Mouse (Mus musculus) liver, embryonic 11.5 days (tissue): ENCODE measurements around the gene Gm45837. TPM values are rescaled to one million over a fixed set of nuclear protein-coding genes. Genes with fewer than 3 reads are reported as not detected.

Experiments used
- ATAC-seq: fragments of 200-750 bp; cut with Nextera tagmentation; replicated peaks from 2 replicates; pipeline ENCODE4 v1.8.0; 2017; ENCODE audit warnings: moderate number of reproducible peaks, mild to moderate bottlenecking, moderate TSS enrichment, moderate library complexity; ENCODE audit not compliant: low FRiP score
- DNase-seq: peaks from one replicate; pipeline ENCODE4 v3.0.0-alpha.2; 2017; ENCODE audit warnings: low spot score
- H3K27ac ChIP-seq: fragments of 300-500 bp; sonication (generic); 2 replicates; pipeline ENCODE4 v1.5.1; 2014; ENCODE audit warnings: mild to moderate bottlenecking, low read depth, low read length, control low read depth
- H3K27me3 ChIP-seq: fragments of 300-500 bp; sonication (generic); replicated peaks from 2 replicates; pipeline ENCODE4 v1.6.1; 2014; ENCODE audit warnings: low read length, mixed read lengths; ENCODE audit not compliant: control insufficient read depth, insufficient read depth
- H3K36me3 ChIP-seq: fragments of 300-500 bp; sonication (generic); 2 replicates; pipeline ENCODE4 v1.6.1; 2014; ENCODE audit warnings: mild to moderate bottlenecking, low read length, moderate library complexity, mixed read lengths; ENCODE audit not compliant: control insufficient read depth, insufficient read depth
- H3K4me1 ChIP-seq: fragments of 300-500 bp; sonication (generic); replicated peaks from 2 replicates; pipeline ENCODE4 v1.6.1; 2014; ENCODE audit warnings: low read length, mixed read lengths; ENCODE audit not compliant: control insufficient read depth, insufficient read depth
- H3K4me2 ChIP-seq: fragments of 300-500 bp; sonication (generic); 2 replicates; pipeline ENCODE4 v1.6.1; 2014; ENCODE audit warnings: mild to moderate bottlenecking, control low read depth, moderate library complexity
- H3K4me3 ChIP-seq: fragments of 300-500 bp; sonication (generic); 2 replicates; pipeline ENCODE4 v1.5.1; 2014; ENCODE audit warnings: low read depth, low read length, control low read depth
- H3K9ac ChIP-seq: fragments of 300-500 bp; sonication (generic); 2 replicates; pipeline ENCODE4 v1.6.1; 2014; ENCODE audit warnings: low read depth, low read length, control low read depth
- H3K9me3 ChIP-seq: fragments of 300-500 bp; sonication (generic); 2 replicates; pipeline ENCODE4 v1.6.1; 2016; ENCODE audit warnings: low read length, inconsistent platforms, mixed read lengths; ENCODE audit not compliant: control insufficient read depth
- WGBS: fragments of 180-500 bp; shearing (Covaris S2); extraction: QIAGEN DNeasy Blood & Tissue Kit; methylation state at CpG from one replicate; pipeline ENCODE4 v1.1.7; 2014; 5-methylcytosine and 5-hydroxymethylcytosine counted together
- polyA plus RNA-seq: library from polyadenylated mRNA; unstranded; fragments of >200 nt; fragmentation: Nextera tagmentation; extraction: Ambion mirVana; gene quantifications from 2 replicates; pipeline ENCODE4 v1.2.1, GENCODE M21; 2014

Gene Gm45837
- polyA plus RNA-seq, 1 experiment from 2014 or later: not detected

GRCm38 (mm10) chr7:101465850-101466580 lies 55.3 kb downstream of the Gm45837 start:
- DNase-seq (no peak), ATAC-seq (no peak)
- 57% methylated on average over 8 of the region's 8 CpGs for WGBS
- no peak overlapping the region; the same call in 1 of the 2 replicates for H3K27ac ChIP-seq
- H3K4me3 ChIP-seq: no peak overlapping the region
- no peaks in the 10 kb centered on the region for H3K36me3 ChIP-seq
- peaks cover 5% of the 10 kb centered on the region; the same call in 1 of the 2 replicates for H3K4me1 ChIP-seq
- H3K4me2 ChIP-seq: no peak overlapping the region
- H3K27me3 ChIP-seq: no peaks in the 10 kb centered on the region
- H3K9ac ChIP-seq: no peak overlapping the region
- no peaks in the 10 kb centered on the region for H3K9me3 ChIP-seq

GRCm38 (mm10) chr7:101466581-101467081 lies 55.9 kb downstream of the Gm45837 start:
- whole genome bisulfite sequencing: 78% methylated on average over 6 of the region's 6 CpGs
- H3K4me3 ChIP-seq: no peak overlapping the region
- H3K4me1 ChIP-seq: peaks cover 5% of the 10 kb centered on the region; the same call in 1 of the 2 replicates
- H3K27me3 ChIP-seq: no peaks in the 10 kb centered on the region
- H3K9me3 ChIP-seq: no peaks in the 10 kb centered on the region
- DNase-seq: no peak
- H3K36me3 ChIP-seq: no peaks in the 10 kb centered on the region
- no peak overlapping the region for H3K4me2 ChIP-seq
- ATAC-seq: no peak
- no peak overlapping the region for H3K9ac ChIP-seq
- no peak overlapping the region for H3K27ac ChIP-seq

GRCm38 (mm10) chr7:101471423-101471822 lies 60.7 kb downstream of the Gm45837 start:
- H3K27me3 ChIP-seq: no peaks in the 10 kb centered on the region
- H3K4me1 ChIP-seq: no peaks in the 10 kb centered on the region
- H3K36me3 ChIP-seq: no peaks in the 10 kb centered on the region
- H3K9me3 ChIP-seq: no peaks in the 10 kb centered on the region
- DNase-seq: no peak
- no peak for ATAC-seq
- no peak overlapping the region for H3K4me3 ChIP-seq
- no peak overlapping the region for H3K4me2 ChIP-seq
- no peak overlapping the region for H3K9ac ChIP-seq
- 83% methylated on average over 2 of the region's 2 CpGs for WGBS
- no peak overlapping the region for H3K27ac ChIP-seq

GRCm38 (mm10) chr7:101471968-101472480 lies 61.3 kb downstream of the Gm45837 start:
- H3K27me3 ChIP-seq: no peaks in the 10 kb centered on the region
- no peaks in the 10 kb centered on the region for H3K4me1 ChIP-seq
- H3K9me3 ChIP-seq: no peaks in the 10 kb centered on the region
- no peaks in the 10 kb centered on the region for H3K36me3 ChIP-seq
- H3K4me2 ChIP-seq: no peak overlapping the region
- H3K9ac ChIP-seq: no peak overlapping the region
- no peak overlapping the region for H3K4me3 ChIP-seq
- 71% methylated on average over 3 of the region's 3 CpGs for WGBS
- no peak overlapping the region for H3K27ac ChIP-seq
- ATAC-seq (no peak), DNase-seq (no peak)

- no peak overlapping the region for H3K9ac ChIP-seq
- H3K27me3 ChIP-seq: no peaks in the 10 kb centered on the region
- whole genome bisulfite sequencing: 60% methylated on average over 10 of the region's 10 CpGs
- DNase-seq (no peak), ATAC-seq (no peak)
- H3K4me1 ChIP-seq: no peaks in the 10 kb centered on the region
- no peaks in the 10 kb centered on the region for H3K9me3 ChIP-seq
- no peak overlapping the region for H3K4me3 ChIP-seq
- no peak overlapping the region for H3K27ac ChIP-seq
- no peak overlapping the region for H3K4me2 ChIP-seq
- H3K36me3 ChIP-seq: no peaks in the 10 kb centered on the region
These were observed 62.2 kb downstream of the Gm45837 start for GRCm38 (mm10) chr7:101472598-101473558.

- H3K27ac ChIP-seq: no peak overlapping the region
- DNase-seq (no peak), ATAC-seq (no peak)
- no peaks in the 10 kb centered on the region for H3K9me3 ChIP-seq
- no peaks in the 10 kb centered on the region for H3K36me3 ChIP-seq
- no peak overlapping the region for H3K4me2 ChIP-seq
- H3K4me1 ChIP-seq: no peaks in the 10 kb centered on the region
- WGBS: 78% methylated on average over 5 of the region's 5 CpGs
- H3K27me3 ChIP-seq: no peaks in the 10 kb centered on the region
- H3K9ac ChIP-seq: no peak overlapping the region
- no peak overlapping the region for H3K4me3 ChIP-seq
These were observed 63.7 kb downstream of the Gm45837 start for GRCm38 (mm10) chr7:101474399-101474811.

GRCm38 (mm10) chr7:101476028-101476427 lies 65.3 kb downstream of the Gm45837 start:
- Histone ChIP-seq H3K9me3 (no peaks in the 10 kb centered on the region), H3K9ac (no peak overlapping the region), H3K27ac (no peak overlapping the region), H3K4me2 (no peak overlapping the region), H3K27me3 (no peaks in the 10 kb centered on the region), H3K36me3 (no peaks in the 10 kb centered on the region), H3K4me3 (no peak overlapping the region), H3K4me1 (no peaks in the 10 kb centered on the region)
- 73% methylated on average over 3 of the region's 3 CpGs for WGBS
- DNase-seq: no peak
- no peak for ATAC-seq

- no peak for DNase-seq
- H3K4me3 ChIP-seq: no peak overlapping the region
- no peak for ATAC-seq
These were observed 65.8 kb downstream of the Gm45837 start for GRCm38 (mm10) chr7:101476493-101476892.

More at GRCm38 (mm10) chr7:101476493-101476892, 65.8 kb downstream of the Gm45837 start:
- Histone ChIP-seq H3K27me3 (no peaks in the 10 kb centered on the region), H3K9me3 (no peaks in the 10 kb centered on the region), H3K4me2 (no peak overlapping the region), H3K4me1 (no peaks in the 10 kb centered on the region), H3K27ac (no peak overlapping the region), H3K36me3 (no peaks in the 10 kb centered on the region), H3K9ac (no peak overlapping the region)
- 68% methylated on average over 4 of the region's 4 CpGs for WGBS
